Mouse (Mus musculus): ENCODE data around the gene Smtn.
A peak's percentile ranks its signal among the peaks of the same experiment; 100 is the strongest.

Smtn gene

GRCm38 (mm10) chr11:3508226-3508625 is 32.2 kb downstream of the Smtn start:
- DNase-seq, result no peak

DNA sequence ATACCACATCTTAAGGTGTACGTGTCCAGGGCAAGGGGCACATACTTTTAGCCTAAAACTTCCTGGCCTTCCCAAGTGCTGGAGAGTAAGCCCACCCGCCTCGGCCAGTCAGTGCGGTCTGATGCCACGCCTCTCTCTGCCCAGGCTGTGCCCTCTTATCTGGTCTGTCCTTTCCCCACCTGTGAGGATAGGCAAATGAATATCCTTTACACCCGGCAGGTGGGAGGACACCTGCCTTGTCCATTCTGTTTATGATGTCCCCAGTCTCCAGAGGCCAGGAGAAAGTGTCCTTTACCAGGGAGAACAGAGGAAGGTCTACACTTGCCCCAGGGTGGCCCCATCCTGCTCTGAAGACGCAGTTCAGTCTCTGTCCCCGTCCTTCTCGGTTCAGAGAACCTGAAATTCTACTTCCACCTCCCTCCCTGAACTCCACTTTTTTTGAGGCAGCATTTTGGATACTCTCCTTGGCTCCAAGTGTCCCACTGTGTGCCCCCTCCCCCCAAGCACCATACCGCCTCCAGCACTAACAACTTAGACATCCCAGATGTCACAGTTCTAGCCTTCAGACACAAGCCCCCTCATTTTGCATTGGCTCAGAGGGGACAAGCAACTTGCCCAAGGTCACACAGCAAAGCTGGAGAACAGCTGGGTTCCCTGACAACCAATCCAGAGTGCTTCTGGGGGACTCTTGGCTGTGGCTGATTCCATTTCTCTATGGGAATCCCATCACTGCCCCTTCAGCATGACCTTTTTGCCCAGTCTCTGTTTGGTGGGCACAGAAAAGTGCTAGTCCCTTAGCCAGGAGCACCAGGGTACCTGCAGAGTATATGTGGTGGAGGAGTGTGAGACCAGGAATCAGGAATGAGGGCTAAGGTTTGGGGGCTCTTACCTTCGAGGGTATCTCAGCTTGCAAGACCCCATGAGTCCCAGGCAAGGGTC is 36.4 kb downstream of the Smtn start:
- no peak for DNase-seq

DNA sequence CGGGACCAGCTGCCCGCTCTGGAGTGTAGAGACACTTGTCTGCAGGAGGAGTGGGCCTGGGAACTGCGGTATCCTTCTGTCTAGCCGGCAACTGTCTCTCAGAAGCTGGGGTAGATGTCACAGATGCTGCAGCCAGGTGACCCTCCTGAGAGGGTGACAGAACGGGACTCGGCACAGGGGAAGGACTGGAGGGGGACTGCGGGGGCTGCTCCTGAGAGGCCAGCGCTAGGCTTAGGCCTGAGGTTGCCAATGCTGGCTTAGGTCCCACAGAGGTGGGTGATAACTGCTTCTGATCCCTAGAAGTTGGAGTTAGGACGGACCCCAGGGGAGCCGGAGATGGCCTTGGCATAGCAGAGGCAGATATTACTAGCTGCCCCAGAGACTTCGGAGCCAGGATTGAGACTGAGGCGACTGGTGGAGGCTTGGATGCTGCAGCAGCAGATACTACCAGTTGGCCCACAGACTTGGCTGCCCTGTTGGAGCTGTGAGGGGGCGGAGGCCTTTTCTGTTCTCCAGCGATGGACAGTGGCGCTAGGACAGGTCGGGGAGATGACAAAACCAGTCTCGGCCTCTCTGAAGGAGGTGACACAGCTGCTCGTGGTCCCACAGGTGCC is 37.8 kb downstream of the Smtn start:
- DNase-seq, result no peak

GRCm38 (mm10) chr11:3502057-3502456 is 38.4 kb downstream of the Smtn start:
- no peak for DNase-seq

GRCm38 (mm10) chr11:3497296-3497695 is 43.1 kb downstream of the Smtn start:
- no peak for DNase-seq

DNA sequence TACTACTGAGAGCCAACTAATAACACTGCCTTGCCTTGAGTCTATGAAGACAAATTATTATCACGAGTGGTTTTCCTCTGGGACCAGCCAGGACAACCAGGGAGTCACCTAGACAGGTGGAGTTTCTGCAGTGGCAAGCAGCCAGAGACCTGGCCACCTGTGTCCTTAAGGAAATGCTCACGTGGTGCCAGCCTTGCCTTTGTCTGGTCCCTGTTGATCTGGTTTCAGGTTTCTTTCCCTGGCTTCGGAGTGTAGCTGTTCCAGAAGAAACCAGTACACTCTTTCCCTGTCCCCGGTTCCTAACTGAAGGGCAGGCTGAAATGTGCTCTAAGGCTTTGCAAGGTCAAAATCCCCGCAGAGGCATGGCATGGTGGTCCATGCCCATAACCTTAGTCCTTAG is 43.7 kb downstream of the Smtn start:
- no peak for DNase-seq

GRCm38 (mm10) chr11:3495496-3495895 is 44.9 kb downstream of the Smtn start:
- DNase-seq, result no peak

GRCm38 (mm10) chr11:3494857-3495256 is 45.6 kb downstream of the Smtn start:
- DNase-seq, result no peak

DNA sequence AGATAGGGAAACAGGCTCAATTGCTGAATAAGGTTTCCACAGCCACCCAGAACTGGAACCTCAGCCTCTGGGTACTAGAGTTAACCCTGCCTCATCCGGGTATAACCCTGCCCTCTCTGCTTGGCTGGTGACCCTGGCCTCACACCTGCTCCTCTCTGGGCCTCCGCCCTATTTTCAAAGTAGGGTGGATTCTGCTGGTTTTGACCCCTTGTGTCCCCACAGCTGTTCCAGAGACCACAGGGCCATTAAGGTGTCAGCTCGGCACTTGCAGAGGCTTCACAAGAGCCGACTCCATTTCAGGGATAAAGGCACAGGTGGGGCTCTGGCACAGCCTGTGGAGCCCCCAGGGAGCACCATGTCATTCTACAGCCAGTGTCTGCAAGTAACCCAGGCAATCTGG is 47.7 kb downstream of the Smtn start:
- DNase-seq, result no peak

DNA sequence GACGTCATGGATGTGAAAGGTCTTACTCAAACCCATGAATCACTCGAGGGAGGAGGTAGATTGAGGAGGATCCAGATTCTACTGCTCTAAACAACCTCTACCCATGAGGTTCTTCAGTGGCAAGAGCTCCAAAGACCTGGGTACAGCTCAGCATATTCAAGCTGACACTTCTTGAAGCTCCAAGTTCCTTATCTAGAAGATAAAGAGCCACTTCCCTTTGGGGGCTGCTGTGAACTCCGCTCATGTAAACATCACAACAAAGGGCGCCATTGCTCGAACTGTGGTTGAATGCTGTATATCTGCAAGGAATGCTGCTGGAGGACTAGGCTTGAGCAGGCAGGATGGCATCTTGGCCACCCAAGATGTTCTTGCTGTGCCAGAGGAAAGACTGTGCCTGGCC is 51.4 kb downstream of the Smtn start:
- no peak for DNase-seq

GRCm38 (mm10) chr11:3487952-3488570 is 52.4 kb downstream of the Smtn start, which contains the start of gene Pla2g3:
Pla2g3 (plus strand) TSS chr11:3488284.
- DNase-seq, result no peak

DNA sequence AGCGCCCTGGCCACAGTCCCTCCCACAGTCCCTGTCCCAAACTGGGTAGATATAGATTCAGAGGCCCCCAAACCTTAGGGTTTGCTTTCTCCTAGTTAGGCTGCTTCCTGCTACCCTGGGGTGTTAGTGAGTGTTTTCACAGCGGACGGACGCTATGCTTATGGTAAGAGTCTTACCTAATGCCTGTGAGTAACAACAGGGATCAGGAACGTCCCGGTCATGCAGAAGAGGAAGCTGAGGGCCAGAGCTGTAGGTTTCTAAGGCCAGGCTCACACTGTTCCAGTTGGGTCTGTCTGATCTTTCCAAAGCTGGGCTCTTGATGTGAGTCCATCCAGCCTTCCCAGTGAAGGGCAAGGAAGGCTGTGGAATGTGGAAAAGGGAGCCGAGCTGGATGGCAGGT is 54.1 kb downstream of the Smtn start:
- no peak for DNase-seq

GRCm38 (mm10) chr11:3483980-3484642 is 56.3 kb downstream of the Smtn start:
- DNase-seq, result peak; percentile 75

DNA sequence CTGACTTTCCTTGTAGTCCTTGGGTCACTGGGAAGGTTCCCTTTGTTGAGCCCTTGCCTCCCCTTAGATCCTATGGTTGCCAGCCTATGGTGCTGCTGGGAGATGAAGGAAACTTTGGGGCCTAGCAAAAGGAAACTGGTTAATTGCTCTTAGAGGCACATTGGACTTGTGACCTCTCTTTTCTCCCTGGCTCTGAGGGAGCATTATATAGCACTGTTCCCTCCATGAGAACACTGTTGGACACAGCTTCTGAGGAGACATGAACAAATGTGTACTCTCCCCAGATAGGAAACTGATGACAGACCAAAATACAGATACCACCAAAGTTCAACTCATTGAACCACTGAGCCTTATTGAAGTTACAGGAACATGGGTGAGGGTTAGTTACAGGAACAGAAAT is 64.9 kb downstream of the Smtn start:
- DNase-seq, result no peak

- no peak for DNase-seq
Measured at GRCm38 (mm10) chr11:3474480-3475115, 65.8 kb downstream of the Smtn start.

GRCm38 (mm10) chr11:3472484-3472883 is 67.9 kb downstream of the Smtn start:
- peak; percentile 84 for DNase-seq

DNA sequence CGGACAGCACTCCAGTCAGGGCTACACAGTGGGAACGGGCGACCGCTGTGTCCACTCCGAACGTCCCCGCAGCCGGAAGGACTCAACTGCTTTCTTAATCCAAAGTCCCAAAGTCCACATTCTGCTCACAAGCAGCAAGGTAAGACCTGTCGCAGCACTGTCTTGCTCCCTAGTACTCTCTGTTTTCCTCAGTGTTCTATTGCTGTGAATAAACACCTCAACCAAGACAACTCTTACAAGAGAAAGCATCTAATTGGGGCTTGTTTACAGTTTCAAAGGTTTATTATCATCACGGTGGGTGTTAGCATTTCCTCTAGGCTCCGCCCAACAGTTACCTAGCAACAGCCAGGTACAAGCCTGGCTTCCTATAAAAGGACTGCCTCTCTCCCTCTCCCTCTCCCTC is 69.0 kb downstream of the Smtn start:
- no peak for DNase-seq

Measured in right cerebral cortex, adult 18-20 months (tissue).